Mouse (Mus musculus) skeletal muscle tissue, adult 2 months (tissue): ENCODE data around the gene Ccdc137.

Experiments used
- DNase-seq: peaks from one replicate; pipeline ENCODE4 v3.0.0-alpha.2; 2012; ENCODE audit warnings: low read depth, low spot score

The Ccdc137 gene

DNA sequence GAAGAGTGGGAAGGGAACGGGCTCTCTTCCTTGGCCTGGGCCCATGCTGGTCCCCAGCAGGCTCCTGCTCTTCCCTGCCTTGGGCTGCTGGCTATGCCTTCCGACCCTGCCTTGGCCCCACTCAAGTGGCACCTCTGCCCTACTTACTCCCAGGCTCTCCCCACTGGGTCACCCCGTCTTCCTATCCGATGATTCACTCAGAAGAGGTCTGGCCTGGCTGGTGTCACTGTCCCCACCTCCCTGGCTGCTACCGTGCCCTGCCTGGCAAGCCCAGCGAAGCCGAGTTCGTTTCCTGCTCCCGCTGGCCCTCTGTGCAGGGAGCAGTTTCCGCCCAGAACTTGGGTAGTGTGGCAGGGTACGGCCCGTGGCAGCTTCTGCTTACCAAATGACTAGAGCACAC lies 40.3 kb downstream of the Ccdc137 start:
- DNase-seq: no peak

DNA sequence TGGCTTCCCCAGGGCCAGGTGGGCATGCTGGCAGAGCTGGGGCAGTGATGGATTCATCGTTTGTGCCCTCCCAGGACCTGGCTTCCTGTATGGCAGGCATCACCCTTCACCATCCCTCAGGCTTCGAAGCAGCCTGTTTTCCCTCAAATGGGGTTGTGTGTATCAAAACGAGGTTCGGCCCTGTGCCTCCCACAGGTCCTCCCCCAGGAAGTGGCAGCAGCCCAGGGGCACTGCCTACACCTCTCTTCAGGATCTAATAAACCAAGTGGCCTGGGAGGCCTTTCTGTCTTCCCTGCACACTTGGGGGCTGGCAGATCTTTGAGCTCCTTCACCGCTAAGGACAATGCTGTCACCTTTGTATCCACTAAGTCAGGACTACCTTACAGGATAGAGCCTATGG lies 41.0 kb downstream of the Ccdc137 start:
- no peak for DNase-seq

- DNase-seq: no peak
Observed at GRCm38 (mm10) chr11:120499894-120500293, 42.0 kb downstream of the Ccdc137 start.

DNA sequence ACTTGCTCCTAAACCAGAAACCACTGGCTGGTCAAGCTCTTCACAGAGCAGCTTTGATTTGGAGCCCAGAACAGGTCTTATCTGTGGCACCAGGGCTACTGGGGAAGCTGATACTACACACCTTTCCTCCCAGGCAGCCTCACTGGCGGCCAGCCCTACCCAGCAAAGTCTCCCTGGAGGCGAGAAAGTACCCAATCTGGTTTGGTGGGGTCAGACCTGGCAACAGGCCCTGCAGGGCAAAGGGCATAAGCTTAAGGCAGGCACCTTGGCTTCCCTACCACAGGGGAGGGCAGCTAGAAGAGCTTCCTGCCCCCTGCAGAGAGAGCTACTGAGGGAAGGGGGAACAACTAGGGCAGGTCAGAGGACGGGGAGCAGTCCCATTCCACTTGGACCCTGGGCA lies 42.4 kb downstream of the Ccdc137 start:
- DNase-seq: no peak

GRCm38 (mm10) chr11:120501018-120501417 lies 43.1 kb downstream of the Ccdc137 start:
- no peak for DNase-seq

DNA sequence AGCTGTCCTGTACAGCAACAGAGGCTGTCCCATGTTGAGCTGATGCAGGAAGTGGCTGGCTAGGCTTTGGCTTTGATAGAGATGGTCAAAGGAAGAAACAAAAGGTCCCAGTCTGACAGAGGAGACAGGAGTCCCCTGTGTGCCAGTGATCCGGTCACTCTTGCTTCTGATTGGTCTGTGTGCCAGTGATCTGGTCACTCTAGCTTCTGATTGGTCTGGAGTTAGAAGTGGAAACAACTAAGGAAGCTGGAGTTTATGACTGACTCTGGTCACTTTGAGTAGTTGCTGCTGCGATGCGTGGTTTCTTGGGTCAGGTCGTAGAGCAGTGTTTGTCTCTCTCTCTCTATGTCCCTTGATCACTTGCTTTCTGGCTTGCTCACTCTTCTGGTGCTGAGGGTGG lies 43.8 kb downstream of the Ccdc137 start:
- DNase-seq: no peak

GRCm38 (mm10) chr11:120505661-120506060 lies 47.7 kb downstream of the Ccdc137 start:
- DNase-seq: no peak

DNA sequence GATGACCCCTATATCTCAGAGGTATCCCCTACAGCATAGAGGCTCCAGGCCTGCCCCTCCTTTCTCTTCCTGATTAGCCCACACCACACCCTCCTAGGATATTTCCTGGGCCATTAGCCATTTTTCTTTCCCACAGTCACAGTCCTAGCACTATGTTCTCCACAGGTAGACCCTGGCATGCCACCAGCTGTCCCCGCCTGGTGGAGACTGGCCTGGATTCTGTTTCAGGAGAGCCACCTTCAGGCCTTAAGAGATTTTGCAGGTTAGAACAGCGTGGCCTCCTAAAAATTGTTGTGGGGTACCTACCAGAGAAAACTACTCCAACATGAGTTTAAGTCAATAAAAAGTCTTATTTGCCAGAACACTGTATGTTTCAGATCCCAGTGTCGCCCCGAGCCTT lies 49.0 kb downstream of the Ccdc137 start:
- DNase-seq: no peak

- no peak for DNase-seq
Observed at GRCm38 (mm10) chr11:120507611-120508289, 49.8 kb downstream of the Ccdc137 start.

DNA sequence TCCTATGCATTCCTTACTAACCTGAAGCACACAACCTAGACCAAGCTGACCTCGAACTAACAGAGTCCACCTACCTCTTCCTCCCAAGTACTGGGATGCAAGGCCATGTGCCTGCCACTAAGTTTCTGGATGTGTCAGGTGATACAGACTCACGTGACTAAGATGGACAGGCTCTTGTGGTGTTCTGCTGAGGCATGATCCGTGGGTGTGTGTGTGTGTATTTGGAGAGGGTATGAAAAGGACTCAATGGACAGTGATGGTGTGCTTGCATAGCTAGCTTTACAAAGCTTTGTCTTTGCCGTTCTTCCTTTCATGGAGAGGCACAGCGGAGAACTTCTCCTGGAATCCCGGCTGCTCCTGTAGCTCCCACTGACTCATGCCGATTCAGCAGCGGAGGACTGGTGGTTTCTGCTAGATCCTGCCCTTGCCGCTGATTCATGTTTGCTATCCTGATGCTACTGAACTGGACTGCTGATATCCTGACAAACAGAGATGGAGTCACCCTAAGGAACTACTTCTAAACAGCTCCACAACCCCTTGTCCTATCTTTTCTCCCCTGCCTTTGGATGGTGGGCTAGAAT lies 50.5 kb downstream of the Ccdc137 start:
- no peak for DNase-seq

DNA sequence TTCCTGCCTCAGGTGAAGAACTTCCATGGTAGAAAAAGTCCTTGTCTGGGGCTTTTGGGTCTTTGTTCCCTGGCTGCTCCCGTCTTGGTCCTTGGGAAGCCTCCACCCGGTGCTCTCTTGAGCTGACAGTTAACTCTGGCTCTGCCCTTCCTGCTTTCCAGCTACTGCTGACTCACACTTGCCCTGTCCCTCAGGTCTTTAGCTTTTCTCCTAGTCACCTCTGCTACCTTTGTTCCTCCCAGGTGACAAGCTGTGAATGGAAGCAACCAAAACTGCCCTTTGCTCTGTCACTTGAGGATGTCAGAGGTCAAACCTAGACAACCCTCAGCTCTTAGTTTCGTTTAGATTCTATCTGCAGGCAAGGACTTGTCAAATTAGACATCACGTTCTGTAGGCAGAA lies 52.0 kb downstream of the Ccdc137 start:
- DNase-seq: no peak

- no peak for DNase-seq
Observed at GRCm38 (mm10) chr11:120510375-120511030, 52.6 kb downstream of the Ccdc137 start.

GRCm38 (mm10) chr11:120512790-120513453 lies 55.0 kb downstream of the Ccdc137 start:
- DNase-seq: no peak
